In genomic region chr7:82866486-82867270, GRCm38 (mm10) we compare ENCODE assay signal across 8 mouse cellular contexts. TPM values are rescaled to one million over a fixed set of nuclear protein-coding genes. Genes with fewer than 3 reads are reported as not detected.
DNase-seq lines count a peak whose midpoint lies in the region; ATAC-seq lines count a peak whose summit lies in the region.

No protein-coding gene starts in this region.

- H3K4me2 ChIP-seq in hindbrain, embryonic 11.5 days (replicated peaks; ENCODE audit: low read depth, low read length): peak overlapping the region; percentile 71

- H3K9me3 ChIP-seq in hindbrain, embryonic 11.5 days (ENCODE audit: control insufficient read depth, low read length): no peaks in the 10 kb centered on the region

- H3K36me3 ChIP-seq in hindbrain, embryonic 11.5 days (ENCODE audit: control insufficient read depth, insufficient read depth, low read length): peaks cover 9% of the 10 kb centered on the region

- ATAC-seq in hindbrain, embryonic 11.5 days (ENCODE audit: low FRiP score): peak; percentile 84

- peak; percentile 95 for DNase-seq in NIH3T3 (ENCODE audit: low read depth)
- DNase-seq in cerebellum, adult 9-11 months: peak; percentile 98
- peak; percentile 87 to 94 for DNase-seq in frontal cortex, adult 2 months (ENCODE audit: extremely low spot score in 1 of 2, low spot score in 1 of 2)
- peak; percentile 95 for DNase-seq in hindbrain, embryonic 11.5 days (ENCODE audit: low spot score)
- DNase-seq in layer of hippocampus, postnatal 25 days (ENCODE audit: extremely low spot score in 1 of 2, low spot score in 1 of 2): peak; percentile 76 to 83
- DNase-seq in lung, postnatal 14 days: peak; percentile 95
- DNase-seq in ovary, postnatal 36 days (ENCODE audit: low spot score): peak; percentile 94
- DNase-seq in thymus, postnatal 14 days: peak; percentile 97

- H3K4me3 ChIP-seq in hindbrain, embryonic 11.5 days (ENCODE audit: low read depth, low read length): peak overlapping the region; percentile 100

- no peaks in the 10 kb centered on the region; the same call in 1 of the 2 replicates for H3K4me1 ChIP-seq in hindbrain, embryonic 11.5 days (replicated peaks; ENCODE audit: control insufficient read depth, insufficient read depth, low read length)

- H3K27me3 ChIP-seq in hindbrain, embryonic 11.5 days (ENCODE audit: control insufficient read depth, insufficient read depth, low read length): no peaks in the 10 kb centered on the region

- peak overlapping the region; percentile 100 for H3K27ac ChIP-seq in hindbrain, embryonic 11.5 days (ENCODE audit: low read depth, low read length)

- WGBS in hindbrain, embryonic 11.5 days: under 1% methylated on average over 56 of the region's 68 CpGs

- peak overlapping the region; percentile 100 for H3K9ac ChIP-seq in hindbrain, embryonic 11.5 days (ENCODE audit: low read depth, low read length)

RNA-seq across cellular contexts. Expression of gene Mex3b, which starts 0.5 kb away (rescaled TPM):
- polyA plus RNA-seq in frontal cortex, adult 2 months (2012; rRNA removed): 20.5 and 23.4 TPM in 2 replicates
- polyA plus RNA-seq in hindbrain, embryonic 11.5 days (2014; fragmentation: Nextera tagmentation; extraction: Ambion mirVana): 36.3 and 36.5 TPM in 2 replicates
- 10 to 100 TPM; 25.8 to 29.3 TPM for total RNA-seq in layer of hippocampus, postnatal 25 days (2021)

Comparison
In these comparisons a context has a peak if more than half of its experiments do, and no peak if none do; other contexts are left out.
1. Peak in every context shown above with its lines: DNase-seq, ATAC-seq, H3K4me3 ChIP-seq and H3K27ac ChIP-seq.